In the genomic region with DNA sequence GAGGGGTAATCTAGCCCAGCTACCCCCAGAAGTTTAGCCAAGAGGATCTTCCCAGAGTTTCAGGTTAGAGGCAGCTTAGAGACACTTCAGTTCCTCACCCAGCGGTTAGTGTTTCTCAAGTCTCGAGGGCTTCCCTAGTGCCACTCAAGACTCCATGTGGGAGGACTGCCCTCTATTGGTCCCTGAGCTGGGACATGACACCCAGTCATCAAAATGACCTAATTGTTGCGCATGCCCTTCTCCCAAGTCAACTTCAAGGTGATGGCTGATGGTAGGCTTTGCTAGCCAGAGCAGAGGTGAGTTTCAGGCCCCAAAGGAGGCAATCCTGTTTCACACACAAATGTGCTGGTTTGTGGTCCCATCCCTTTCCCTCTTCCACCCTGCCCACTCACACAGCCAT, we compare ENCODE assay signal across 16 mouse cellular contexts. TPM values are rescaled to one million over a fixed set of nuclear protein-coding genes. Genes with fewer than 3 reads are reported as not detected.
A peak's percentile ranks its signal among the peaks of the same experiment; 100 is the strongest.
DNase-seq lines count a peak whose midpoint lies in the region; ATAC-seq and TF ChIP-seq lines count a peak whose summit lies in the region.
"Had no signal": no experiment of that assay in that cellular context is flagged by ENCODE, and none has a peak within 500 bp of the region (broad histone marks: within the 10 kb centered on the region; RNA-seq: fewer than 3 reads in every experiment).

No protein-coding gene starts in this region.

- peaks cover 63% of the 10 kb centered on the region for H3K27me3 ChIP-seq in hindbrain, postnatal 0 days (ENCODE audit: insufficient read depth, low read length)
- peaks cover 54% of the 10 kb centered on the region for H3K27me3 ChIP-seq in hindbrain, embryonic 16.5 days (replicated peaks; ENCODE audit: control insufficient read depth, insufficient read depth, low read length)
- peaks cover 99% of the 10 kb centered on the region for H3K27me3 ChIP-seq in midbrain, embryonic 10.5 days (ENCODE audit: low read depth, poor library complexity, severe bottlenecking)
- peaks cover 76% of the 10 kb centered on the region for H3K27me3 ChIP-seq in midbrain, embryonic 13.5 days

- WGBS in hindbrain, postnatal 0 days, result 49% methylated on average over 3 of the region's 3 CpGs
- 66% methylated on average over 3 of the region's 3 CpGs for WGBS in hindbrain, embryonic 16.5 days
- WGBS in midbrain, embryonic 10.5 days, result 62% methylated on average over 3 of the region's 3 CpGs
- 63% methylated on average over 3 of the region's 3 CpGs for WGBS in midbrain, embryonic 13.5 days

- ATAC-seq in hindbrain, postnatal 0 days, result no peak
- ATAC-seq in hindbrain, embryonic 16.5 days, result no peak
- no peak for ATAC-seq in midbrain, embryonic 13.5 days
- ATAC-seq: intestine, embryonic 15.5 days had no signal

- H3K4me2 ChIP-seq in hindbrain, postnatal 0 days (ENCODE audit: low read depth, low read length), result no peak overlapping the region
- H3K4me2 ChIP-seq in hindbrain, embryonic 16.5 days (ENCODE audit: low read length), result no peak overlapping the region
- no peak overlapping the region for H3K4me2 ChIP-seq in midbrain, embryonic 13.5 days (replicated peaks)
- H3K4me2 ChIP-seq: intestine, embryonic 15.5 days; stomach, embryonic 15.5 days had no signal

- no peak overlapping the region for H3K4me3 ChIP-seq in hindbrain, postnatal 0 days (ENCODE audit: low read length)
- H3K4me3 ChIP-seq in hindbrain, embryonic 16.5 days (ENCODE audit: low read length), result no peak overlapping the region
- H3K4me3 ChIP-seq in midbrain, embryonic 10.5 days, result 0 out of 2 replicates have a peak overlapping the region, but pooled peaks have one; percentile 1
- no peak overlapping the region for H3K4me3 ChIP-seq in midbrain, embryonic 13.5 days (replicated peaks)
- H3K4me3 ChIP-seq: intestine, embryonic 15.5 days; stomach, embryonic 15.5 days had no signal

- H3K4me1 ChIP-seq in hindbrain, postnatal 0 days (ENCODE audit: insufficient read depth, low read length), result no peaks in the 10 kb centered on the region
- H3K4me1 ChIP-seq in hindbrain, embryonic 16.5 days (ENCODE audit: control insufficient read depth, insufficient read depth, low read depth, low read length), result peaks cover 21% of the 10 kb centered on the region
- peaks cover 84% of the 10 kb centered on the region for H3K4me1 ChIP-seq in midbrain, embryonic 10.5 days
- H3K4me1 ChIP-seq in midbrain, embryonic 13.5 days (replicated peaks), result peaks cover 65% of the 10 kb centered on the region

- H3K36me3 ChIP-seq in hindbrain, postnatal 0 days (ENCODE audit: insufficient read depth, low read length), result no peaks in the 10 kb centered on the region
- H3K36me3 ChIP-seq in hindbrain, embryonic 16.5 days (ENCODE audit: control insufficient read depth, insufficient read depth, low read length), result no peaks in the 10 kb centered on the region
- H3K36me3 ChIP-seq in midbrain, embryonic 10.5 days, result peaks cover 11% of the 10 kb centered on the region
- no peaks in the 10 kb centered on the region for H3K36me3 ChIP-seq in midbrain, embryonic 13.5 days
- H3K36me3 ChIP-seq: G1E; intestine, embryonic 15.5 days; stomach, embryonic 15.5 days had no signal

- DNase-seq in hindbrain, postnatal 0 days (ENCODE audit: low spot score), result peak; percentile 54
- DNase-seq in midbrain, embryonic 10.5 days (ENCODE audit: low spot score), result peak; percentile 12
- peak; percentile 35 for DNase-seq in adipocyte (ENCODE audit: low spot score)
- DNase-seq in retina, postnatal 1 day, result peak; percentile 55
- no peak for DNase-seq in gastrocnemius, postnatal 25 days
- DNase-seq: adrenal gland, postnatal 10 days; cerebellum, adult 11 months; right cerebral cortex, postnatal 25 days had no signal

- H3K27ac ChIP-seq in hindbrain, postnatal 0 days, result no peak overlapping the region
- no peak overlapping the region for H3K27ac ChIP-seq in hindbrain, embryonic 16.5 days (ENCODE audit: low read depth, low read length)
- H3K27ac ChIP-seq in midbrain, embryonic 10.5 days (replicated peaks), result no peak overlapping the region
- no peak overlapping the region for H3K27ac ChIP-seq in midbrain, embryonic 13.5 days
- H3K27ac ChIP-seq: intestine, embryonic 15.5 days; stomach, embryonic 15.5 days had no signal

- H3K9ac ChIP-seq in hindbrain, postnatal 0 days (replicated peaks; ENCODE audit: low read length), result no peak overlapping the region
- H3K9ac ChIP-seq in hindbrain, embryonic 16.5 days (ENCODE audit: low read depth, low read length), result no peak overlapping the region
- H3K9ac ChIP-seq in midbrain, embryonic 13.5 days (replicated peaks), result no peak overlapping the region
- H3K9ac ChIP-seq: intestine, embryonic 15.5 days; stomach, embryonic 15.5 days had no signal

- TF ChIP-seq CTCF in hindbrain, postnatal 0 days (IDR thresholded peaks at IDR 0.05; ENCODE audit: low read depth), result peak; percentile 60

- no peaks in the 10 kb centered on the region for H3K9me3 ChIP-seq in hindbrain, postnatal 0 days (ENCODE audit: low read length)
- H3K9me3 ChIP-seq in hindbrain, embryonic 16.5 days (ENCODE audit: control insufficient read depth, low read length), result no peaks in the 10 kb centered on the region
- no peaks in the 10 kb centered on the region for H3K9me3 ChIP-seq in midbrain, embryonic 10.5 days (replicated peaks)
- no peaks in the 10 kb centered on the region for H3K9me3 ChIP-seq in midbrain, embryonic 13.5 days
- H3K9me3 ChIP-seq: intestine, embryonic 15.5 days; stomach, embryonic 15.5 days had no signal

RNA-seq across cellular contexts. Expression of a gene that starts 6.4 kb away (rescaled TPM):
- 4.8 and 7.0 TPM in 2 replicates for total RNA-seq in hindbrain, postnatal 0 days (2014; rRNA removed)
- 4.1 and 6.3 TPM in 2 replicates for polyA plus RNA-seq in hindbrain, postnatal 0 days (2015; fragmentation: Nextera tagmentation; extraction: Ambion mirVana)
- polyA plus RNA-seq in hindbrain, embryonic 16.5 days (2015; fragmentation: Nextera tagmentation; extraction: Ambion mirVana), result 3.0 and 6.7 TPM in 2 replicates
- polyA plus RNA-seq in midbrain, embryonic 10.5 days (2016; fragmentation: Nextera tagmentation; extraction: Ambion mirVana), result 13.8 and 18.2 TPM in 2 replicates
- polyA plus RNA-seq in midbrain, embryonic 13.5 days (2015; fragmentation: Nextera tagmentation; extraction: Ambion mirVana), result 14.2 and 19.3 TPM in 2 replicates
- under 1 TPM; 0.38 to 0.43 TPM for total RNA-seq in gastrocnemius, postnatal 25 days (2021)
- polyA plus RNA-seq: G1E; liver, embryonic 16.5 days had no signal

RNA-seq across cellular contexts. Expression of a gene that starts 30.4 kb away (rescaled TPM):
- total RNA-seq in hindbrain, postnatal 0 days (2014; rRNA removed), result 4.0 and 9.0 TPM in 2 replicates
- polyA plus RNA-seq in hindbrain, postnatal 0 days (2015; fragmentation: Nextera tagmentation; extraction: Ambion mirVana), result 31.2 and 39.0 TPM in 2 replicates
- 37.9 TPM in 2 replicates for polyA plus RNA-seq in hindbrain, embryonic 16.5 days (2015; fragmentation: Nextera tagmentation; extraction: Ambion mirVana)
- polyA plus RNA-seq in midbrain, embryonic 10.5 days (2016; fragmentation: Nextera tagmentation; extraction: Ambion mirVana), result 63.6 and 68.0 TPM in 2 replicates
- polyA plus RNA-seq in midbrain, embryonic 13.5 days (2015; fragmentation: Nextera tagmentation; extraction: Ambion mirVana), result 48.3 and 51.1 TPM in 2 replicates
- total RNA-seq in gastrocnemius, postnatal 25 days (2021), result 10 to 100 TPM; 16.1 to 18.3 TPM

RNA-seq across cellular contexts. Expression of a gene that starts 37.5 kb away (rescaled TPM):
- total RNA-seq in hindbrain, postnatal 0 days (2014; rRNA removed), result 7.1 and 7.3 TPM in 2 replicates
- polyA plus RNA-seq in hindbrain, postnatal 0 days (2015; fragmentation: Nextera tagmentation; extraction: Ambion mirVana), result 2.5 and 3.1 TPM in 2 replicates
- 1.5 and 2.1 TPM in 2 replicates for polyA plus RNA-seq in hindbrain, embryonic 16.5 days (2015; fragmentation: Nextera tagmentation; extraction: Ambion mirVana)
- polyA plus RNA-seq in midbrain, embryonic 10.5 days (2016; fragmentation: Nextera tagmentation; extraction: Ambion mirVana), result 4.6 and 5.8 TPM in 2 replicates
- 2.8 and 3.0 TPM in 2 replicates for polyA plus RNA-seq in midbrain, embryonic 13.5 days (2015; fragmentation: Nextera tagmentation; extraction: Ambion mirVana)
- 100 to 1,000 TPM; 200 to 220 TPM for total RNA-seq in gastrocnemius, postnatal 25 days (2021)

RNA-seq across cellular contexts. Expression of a gene that starts 51.5 kb away (rescaled TPM):
- total RNA-seq in hindbrain, postnatal 0 days (2014; rRNA removed), result 18.7 and 33.0 TPM in 2 replicates
- 79.7 and 87.9 TPM in 2 replicates for polyA plus RNA-seq in hindbrain, postnatal 0 days (2015; fragmentation: Nextera tagmentation; extraction: Ambion mirVana)
- 86.1 and 93.2 TPM in 2 replicates for polyA plus RNA-seq in hindbrain, embryonic 16.5 days (2015; fragmentation: Nextera tagmentation; extraction: Ambion mirVana)
- 247 and 256 TPM in 2 replicates for polyA plus RNA-seq in midbrain, embryonic 10.5 days (2016; fragmentation: Nextera tagmentation; extraction: Ambion mirVana)
- polyA plus RNA-seq in midbrain, embryonic 13.5 days (2015; fragmentation: Nextera tagmentation; extraction: Ambion mirVana), result 147 and 153 TPM in 2 replicates
- total RNA-seq in gastrocnemius, postnatal 25 days (2021), result 10 to 100 TPM; 10.8 to 11.3 TPM

RNA-seq across cellular contexts. Expression of a gene that starts 52.4 kb away (rescaled TPM):
- total RNA-seq in hindbrain, postnatal 0 days (2014; rRNA removed), result 0.26 TPM in 1 of 2 replicates, not detected in the other
- polyA plus RNA-seq in hindbrain, postnatal 0 days (2015; fragmentation: Nextera tagmentation; extraction: Ambion mirVana), result 0.23 TPM in 1 of 2 replicates, not detected in the other
- 0.36 and 0.49 TPM in 2 replicates for polyA plus RNA-seq in hindbrain, embryonic 16.5 days (2015; fragmentation: Nextera tagmentation; extraction: Ambion mirVana)
- polyA plus RNA-seq in midbrain, embryonic 10.5 days (2016; fragmentation: Nextera tagmentation; extraction: Ambion mirVana), result 0.73 and 1.9 TPM in 2 replicates
- 0.79 and 1.1 TPM in 2 replicates for polyA plus RNA-seq in midbrain, embryonic 13.5 days (2015; fragmentation: Nextera tagmentation; extraction: Ambion mirVana)
- not detected for total RNA-seq in gastrocnemius, postnatal 25 days (2021)
- total RNA-seq: adrenal gland, postnatal 10 days; heart, postnatal 10 days had no signal
- polyA plus RNA-seq: G1E; intestine, embryonic 15.5 days; liver, embryonic 16.5 days; stomach, embryonic 15.5 days; urinary bladder, adult 2 months had no signal
